Mouse (Mus musculus) left cerebral cortex, adult 8-10 months (tissue): ENCODE data around the gene Asap3. TPM values are rescaled to one million over a fixed set of nuclear protein-coding genes. Genes with fewer than 3 reads are reported as not detected.

Source experiments
- DNase-seq, 2 experiments: peaks; one replicate each; pipeline ENCODE4 v3.0.0; 2022; ENCODE audit warnings: low spot score in 2 of 2
- total RNA-seq, 4 experiments: library from RNA; stranded (reverse); gene quantifications; 2 replicates each; pipeline ENCODE4 v1.2.4; 2022

Asap3 gene
- total RNA-seq, 4 experiments from 2014 or later, result 2.5 to 4.5 (median 3.3) TPM

GRCm38 (mm10) chr4:136290781-136291595 is 84.8 kb downstream of the Asap3 start:
- no peak for DNase-seq

GRCm38 (mm10) chr4:136291692-136292091 is 85.5 kb downstream of the Asap3 start:
- DNase-seq, result no peak

Other genes with a start within 250 kb of the Asap3 start
- 10 to 100 TPM; 21.7 to 26.5 (median 23.4) TPM for gene Gale, start 242.6 kb upstream of the Asap3 start, total RNA-seq
- gene Lypla2, start 233.7 kb upstream of the Asap3 start, total RNA-seq, result 10 to 100 TPM; 77.5 to 92.7 (median 82.3) TPM
- gene Pithd1, start 219.1 kb upstream of the Asap3 start, total RNA-seq, result 10 to 100 TPM; 82.0 to 99.8 (median 91.3) TPM
- gene Eloa, start 184.6 kb upstream of the Asap3 start, total RNA-seq, result 10 to 100 TPM; 28.3 to 29.0 (median 28.6) TPM
- 100 to 1,000 TPM; 194 to 341 (median 271) TPM for gene Rpl11, start 152.9 kb upstream of the Asap3 start, total RNA-seq
- 10 to 100 TPM; 34.7 to 39.3 (median 38.4) TPM for gene Id3, start 62.9 kb upstream of the Asap3 start, total RNA-seq
- gene E2f2, start 34.0 kb upstream of the Asap3 start, total RNA-seq, result 1 to 10 TPM in 1 of 4 experiments, under 1 TPM in 3; 0.37 to 1.3 (median 0.48) TPM
- under 1 TPM; 0.52 to 0.93 (median 0.70) TPM for gene Tcea3, start 41.4 kb downstream of the Asap3 start, total RNA-seq
- 10 to 100 TPM; 42.5 to 54.8 (median 50.8) TPM for gene Zfp46, start 78.3 kb downstream of the Asap3 start, total RNA-seq
- gene Hnrnpr, start 104.6 kb downstream of the Asap3 start, total RNA-seq, result 10 to 100 TPM; 78.9 to 93.4 (median 89.9) TPM
- gene Htr1d, start 217.2 kb downstream of the Asap3 start, total RNA-seq, result 10 to 100 TPM in 1 of 4 experiments, 1 to 10 TPM in 3; 6.4 to 10.4 (median 8.2) TPM